Mouse (Mus musculus): ENCODE results near the gene Fam162a. TPM values are rescaled to one million over a fixed set of nuclear protein-coding genes. Genes with fewer than 3 reads are reported as not detected.
"Not testable (repeated sequence)": the region's sequence is repeated elsewhere in the genome, so short reads cannot be mapped to it uniquely, and the experiment has no call there.

Fam162a gene
- total RNA-seq, 2 experiments from 2014 or later, result 118 to 126 TPM

- no peak for DNase-seq (ENCODE audit: low spot score)
Observed at GRCm38 (mm10) chr16:36063315-36063714, 8.1 kb downstream of the Fam162a start.

DNA sequence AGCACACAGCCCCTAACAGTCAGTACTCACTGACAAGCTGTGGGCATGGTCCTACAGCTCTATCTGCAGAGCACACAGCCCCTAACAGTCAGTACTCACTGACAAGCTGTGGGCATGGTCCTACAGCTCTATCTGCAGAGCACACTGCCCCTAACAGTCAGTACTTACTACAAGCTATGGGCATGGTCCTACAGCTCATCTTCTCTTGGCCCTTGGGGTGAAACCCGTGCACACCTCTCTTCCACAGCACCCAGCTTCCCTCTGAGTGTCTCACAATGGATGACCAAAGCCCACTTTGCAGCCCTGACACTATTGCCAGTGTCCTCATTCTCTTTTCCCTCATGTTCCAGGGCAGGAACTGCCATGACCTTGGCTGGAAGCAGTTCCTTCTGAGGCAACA, 8.9 kb downstream of the Fam162a start:
- DNase-seq (ENCODE audit: low spot score), result not testable (repeated sequence)

- DNase-seq (ENCODE audit: low spot score), result no peak
Observed at GRCm38 (mm10) chr16:36057933-36058475, 13.4 kb downstream of the Fam162a start.

DNA sequence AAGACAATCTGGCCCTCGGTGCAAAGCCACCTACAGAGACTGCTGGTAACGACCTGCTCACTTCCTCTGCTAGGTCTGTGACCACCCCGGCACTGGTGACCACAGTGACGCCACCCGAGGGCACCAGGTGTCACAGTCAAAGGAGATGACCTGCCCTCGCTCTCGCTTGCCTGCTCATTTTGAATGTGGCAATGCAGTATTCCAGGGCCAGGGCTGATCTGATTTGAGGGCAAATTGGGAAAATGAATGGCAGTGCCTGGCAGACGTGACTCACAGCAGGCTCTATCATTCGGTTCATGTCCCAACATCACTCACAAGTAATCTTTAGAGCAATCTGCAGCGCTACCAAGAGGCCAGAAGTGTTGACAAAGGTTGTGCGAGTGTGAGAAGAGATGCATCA, 15.0 kb downstream of the Fam162a start:
- no peak for DNase-seq (ENCODE audit: low spot score)

GRCm38 (mm10) chr16:36054920-36055319, 16.5 kb downstream of the Fam162a start:
- no peak for DNase-seq (ENCODE audit: low spot score)

- DNase-seq (ENCODE audit: low spot score), result no peak
Observed at GRCm38 (mm10) chr16:36053524-36054275, 17.7 kb downstream of the Fam162a start.

GRCm38 (mm10) chr16:36051491-36051890, 19.9 kb downstream of the Fam162a start:
- DNase-seq (ENCODE audit: low spot score), result no peak

GRCm38 (mm10) chr16:36047538-36047937, 23.9 kb downstream of the Fam162a start:
- DNase-seq (ENCODE audit: low spot score), result no peak

DNA sequence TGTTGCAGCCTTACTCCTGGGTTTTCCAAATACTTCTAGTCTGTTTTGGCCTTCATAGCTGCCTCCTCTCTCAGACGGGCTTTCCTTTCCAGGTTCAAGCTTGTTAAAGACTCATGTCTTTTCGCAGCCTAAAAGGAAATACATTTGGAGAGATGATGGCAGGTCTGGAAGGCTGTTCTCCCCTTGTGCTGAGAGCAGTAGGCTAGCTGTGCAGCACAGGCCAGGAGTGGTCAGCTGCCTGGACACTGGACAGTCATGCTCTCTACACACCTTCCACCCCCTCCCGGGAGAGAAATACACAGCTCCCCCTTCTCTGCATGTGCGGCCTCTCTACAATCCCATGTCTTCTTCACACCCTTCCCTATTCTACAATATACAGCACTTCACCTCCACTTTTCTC, 27.4 kb downstream of the Fam162a start:
- DNase-seq (ENCODE audit: low spot score), result no peak

DNA sequence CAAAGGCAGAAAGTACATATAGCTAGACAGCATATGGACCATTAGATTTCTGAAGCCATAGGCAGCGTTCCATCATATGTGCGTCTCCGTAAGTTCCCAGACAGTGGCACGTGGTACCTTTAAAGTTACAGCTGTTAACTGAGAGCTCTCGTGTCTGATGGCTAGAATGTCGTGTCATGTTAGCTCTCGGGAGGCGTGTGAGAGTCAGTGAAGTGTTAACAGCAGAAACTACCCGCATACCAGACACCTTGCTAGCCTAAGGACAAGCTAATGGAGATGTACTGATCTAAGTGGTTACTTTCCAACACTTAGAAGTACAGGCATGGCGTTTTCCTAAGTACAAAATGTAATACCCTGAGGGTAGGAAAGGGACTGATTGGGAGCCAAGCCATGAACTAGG, 28.3 kb downstream of the Fam162a start:
- DNase-seq (ENCODE audit: low spot score), result no peak

GRCm38 (mm10) chr16:36041625-36042020, 29.8 kb downstream of the Fam162a start:
- DNase-seq (ENCODE audit: low spot score), result no peak

DNA sequence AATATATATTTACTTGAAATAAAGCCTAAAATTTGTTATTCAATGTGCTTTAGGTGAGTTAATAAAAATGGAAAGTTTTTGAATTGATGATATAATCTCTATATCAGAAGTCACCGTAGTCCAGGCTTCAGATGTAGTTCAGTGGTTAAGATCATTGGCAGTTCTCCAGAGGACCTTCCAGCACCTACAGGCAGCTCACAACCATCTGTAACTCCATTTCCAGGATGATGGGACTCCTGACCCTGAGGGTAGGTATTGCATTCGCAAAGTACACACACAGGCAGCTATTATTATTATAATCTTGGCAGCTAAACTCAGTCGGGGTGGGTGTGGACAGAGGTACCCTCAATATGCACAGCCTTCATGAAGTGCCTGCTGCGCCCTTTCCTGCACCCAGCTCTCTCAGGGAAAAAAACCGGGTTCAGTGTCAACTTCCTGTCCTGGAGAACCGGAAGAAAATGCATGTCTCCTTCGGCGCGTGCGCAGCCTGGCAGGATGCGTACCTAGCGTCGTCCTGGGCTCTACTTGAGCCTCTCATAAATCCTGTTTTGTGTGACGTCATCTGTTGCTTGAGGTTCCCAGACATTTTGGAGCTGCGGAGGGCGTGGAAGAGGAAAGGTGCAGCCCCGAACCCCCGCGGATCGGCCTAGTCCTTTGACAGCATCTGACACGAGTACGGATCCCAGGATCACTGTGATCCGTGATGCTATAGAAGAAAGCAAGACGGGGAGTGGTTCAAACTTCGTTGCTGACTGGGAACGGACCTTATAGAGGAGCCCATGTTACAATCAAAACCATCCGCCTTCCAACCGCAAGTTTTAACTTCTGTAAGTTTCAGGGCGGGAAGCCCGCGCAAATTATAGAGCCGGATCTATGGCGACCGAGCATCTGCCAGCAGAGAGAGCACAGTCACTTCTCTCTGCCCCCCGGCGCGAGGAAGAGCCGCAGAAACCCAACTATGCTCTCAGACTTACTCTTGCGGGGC, 30.5 kb downstream of the Fam162a start, which contains the start of gene Wdr5b:
Wdr5b (plus strand) TSS at position 551 of the 985 bp plus-strand sequence.
- peak; percentile 92 for DNase-seq (ENCODE audit: low spot score)

- not testable (repeated sequence) for DNase-seq (ENCODE audit: low spot score)
Observed at GRCm38 (mm10) chr16:36028120-36028519, 43.3 kb downstream of the Fam162a start.

DNA sequence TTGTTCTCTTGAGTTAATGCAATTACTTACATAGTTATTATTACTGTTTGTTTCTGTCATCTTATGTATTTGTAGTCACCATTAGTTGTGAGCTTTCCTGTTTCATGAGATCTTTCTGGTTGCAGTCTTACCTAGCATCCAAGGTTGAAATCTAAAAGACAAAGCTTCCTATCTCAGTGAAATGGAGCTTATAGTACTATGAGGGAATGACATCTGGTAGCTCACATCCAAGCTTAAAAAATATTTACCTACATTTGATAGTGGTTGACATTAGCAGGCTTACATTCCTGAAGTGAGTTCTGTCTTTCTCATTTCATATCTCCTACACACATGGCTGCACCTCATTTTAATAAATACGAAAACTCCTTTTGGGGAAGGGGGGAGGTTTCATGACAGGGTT, 55.1 kb downstream of the Fam162a start:
- DNase-seq (ENCODE audit: low spot score), result no peak

GRCm38 (mm10) chr16:36008396-36008795, 63.0 kb downstream of the Fam162a start:
- DNase-seq (ENCODE audit: low spot score), result no peak

- not testable (repeated sequence) for DNase-seq (ENCODE audit: low spot score)
Observed at GRCm38 (mm10) chr16:35998852-35999251, 72.5 kb downstream of the Fam162a start.

Other genes with a start within 250 kb of the Fam162a start
- gene Parp14, start 200.1 kb downstream of the Fam162a start, total RNA-seq (2021), result 1 to 10 TPM; 2.1 to 3.5 TPM
- 1 to 10 TPM; 3.1 to 5.0 TPM for gene Parp9, start 133.1 kb downstream of the Fam162a start, total RNA-seq (2021)
- gene Dtx3l, start 132.4 kb downstream of the Fam162a start, total RNA-seq (2021), result 1 to 10 TPM; 4.3 to 5.1 TPM
- 100 to 1,000 TPM; 188 to 197 TPM for gene Kpna1, start 92.8 kb downstream of the Fam162a start, total RNA-seq (2021)
- 1 to 10 TPM; 2.2 to 2.4 TPM for gene Wdr5b, start 30.4 kb downstream of the Fam162a start, total RNA-seq (2021)
- 10 to 100 TPM; 25.4 to 30.2 TPM for gene Ccdc58, start 91 bp upstream of the Fam162a start, total RNA-seq (2021)
- gene Csta1, start 59.6 kb upstream of the Fam162a start, total RNA-seq (2021), result not detected
- not detected for gene Stfa2l1, start 85.2 kb upstream of the Fam162a start, total RNA-seq (2021)
- gene Gm5483, start 112.6 kb upstream of the Fam162a start, total RNA-seq (2021), result not detected
- gene Gm5416, start 138.8 kb upstream of the Fam162a start, total RNA-seq (2021), result not detected
- gene 2010005H15Rik, start 149.9 kb upstream of the Fam162a start, total RNA-seq (2021), result not detected
- gene Stfa1, start 205.4 kb upstream of the Fam162a start, total RNA-seq (2021), result not detected